Mouse (Mus musculus): ENCODE results near the gene Crmp1.

DNA sequence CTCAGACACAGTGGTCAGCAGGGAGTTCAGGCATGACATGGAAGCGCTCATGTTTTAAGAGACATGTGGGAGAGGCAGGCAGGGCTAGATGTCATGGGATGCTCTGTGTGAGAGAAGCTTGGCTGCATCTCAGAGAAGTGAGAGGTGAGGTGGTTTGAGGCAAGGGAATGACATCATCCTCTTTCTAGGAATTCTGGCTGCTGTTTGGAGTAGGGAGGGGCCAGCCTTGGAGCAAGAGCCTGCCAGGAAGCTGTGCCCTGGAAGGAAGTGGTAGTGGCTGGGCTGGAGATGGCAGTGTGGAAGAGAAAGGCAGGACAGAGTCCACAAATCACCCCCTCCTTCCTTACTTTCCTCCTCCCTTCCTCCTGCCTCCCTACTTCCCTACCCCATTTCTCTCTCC is 16.0 kb upstream of the Crmp1 start:
- TF ChIP-seq CTCF (IDR thresholded peaks at IDR 0.05; ENCODE audit: control insufficient read depth, insufficient read depth, insufficient read length) = no peak
- no peak for TF ChIP-seq MAX (IDR thresholded peaks at IDR 0.05)
- TF ChIP-seq MYOG (IDR thresholded peaks at IDR 0.05; ENCODE audit: control insufficient read depth, extremely low read depth, insufficient read length) = no peak
- TF ChIP-seq USF1 (IDR thresholded peaks at IDR 0.05; ENCODE audit: low read depth) = no peak
